Comparison of ENCODE assay signal across 10 mouse cellular contexts in the genomic region with DNA sequence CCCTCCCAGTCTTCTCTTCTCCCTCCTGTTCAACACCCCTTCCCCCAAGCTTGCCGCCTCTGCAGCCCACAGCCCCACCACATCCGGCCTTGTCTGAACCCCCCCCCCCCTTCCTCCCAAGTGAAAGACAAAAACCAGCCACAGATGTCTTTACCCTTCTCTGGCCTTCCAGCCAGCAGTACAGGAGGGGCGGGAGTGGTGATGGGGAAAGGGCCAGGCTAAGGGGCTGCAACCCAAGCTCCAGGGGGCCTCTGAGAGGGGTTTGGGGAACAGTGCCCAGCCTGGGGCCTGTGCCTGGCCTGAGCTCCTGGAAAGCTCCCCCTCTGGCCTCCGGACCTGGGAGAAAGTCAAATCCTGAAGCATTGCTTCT. TPM values are rescaled to one million over a fixed set of nuclear protein-coding genes. Genes with fewer than 3 reads are reported as not detected.
DNase-seq lines count a peak whose midpoint lies in the region; ATAC-seq and TF ChIP-seq lines count a peak whose summit lies in the region.
"Had no signal": no experiment of that assay in that cellular context is flagged by ENCODE, and none has a peak within 500 bp of the region (broad histone marks: within the 10 kb centered on the region; RNA-seq: fewer than 3 reads in every experiment).

No protein-coding gene starts in this region.

- peak overlapping the region; percentile 7; the same call in 1 of the 2 replicates for H3K4me3 ChIP-seq in hindbrain, embryonic 10.5 days
- H3K4me3 ChIP-seq in hindbrain, postnatal 0 days (ENCODE audit: low read length): no peak overlapping the region
- no peak overlapping the region for H3K4me3 ChIP-seq in hindbrain, embryonic 13.5 days
- no peak overlapping the region for H3K4me3 ChIP-seq in neural tube, embryonic 11.5 days (ENCODE audit: low read depth, low read length)

- no peak overlapping the region for H3K9ac ChIP-seq in hindbrain, postnatal 0 days (replicated peaks; ENCODE audit: low read length)
- no peak overlapping the region for H3K9ac ChIP-seq in hindbrain, embryonic 13.5 days
- H3K9ac ChIP-seq in neural tube, embryonic 11.5 days (ENCODE audit: low read length): 0 out of 2 replicates have a peak overlapping the region, but pooled peaks have one; percentile 16

- no peaks in the 10 kb centered on the region for H3K36me3 ChIP-seq in hindbrain, embryonic 10.5 days
- no peaks in the 10 kb centered on the region for H3K36me3 ChIP-seq in hindbrain, postnatal 0 days (ENCODE audit: insufficient read depth, low read length)
- H3K36me3 ChIP-seq in hindbrain, embryonic 13.5 days: no peaks in the 10 kb centered on the region
- H3K36me3 ChIP-seq in neural tube, embryonic 11.5 days (ENCODE audit: control insufficient read depth, insufficient read depth, low read length): no peaks in the 10 kb centered on the region

- intact Hi-C loops in left cerebral cortex, postnatal 4 days (cut with DNase I): loop anchor here (1.0 to 10.0 kb wide), 2 partner anchors 109 to 173 kb away; no protein-coding TSS in a partner anchor

- no peak; the same call in 1 of the 2 replicates for ATAC-seq in hindbrain, postnatal 0 days
- peak; percentile 31 for ATAC-seq in activated CD4-positive, CD25-positive, alpha-beta regulatory T cell, adult 4 months
- no peak for ATAC-seq in hindbrain, embryonic 13.5 days (ENCODE audit: low FRiP score)
- 0 out of 2 replicates have a peak, but pooled peaks have one; percentile 46 for ATAC-seq in neural tube, embryonic 11.5 days (ENCODE audit: insufficient read depth, low FRiP score, low TSS enrichment)

- no peak for TF ChIP-seq CTCF in hindbrain, postnatal 0 days (IDR thresholded peaks at IDR 0.05; ENCODE audit: low read depth)

- H3K4me1 ChIP-seq in hindbrain, embryonic 10.5 days (replicated peaks): peaks cover 57% of the 10 kb centered on the region
- peaks cover 7% of the 10 kb centered on the region; the same call in 1 of the 2 replicates for H3K4me1 ChIP-seq in hindbrain, postnatal 0 days (ENCODE audit: insufficient read depth, low read length)
- peaks cover 38% of the 10 kb centered on the region for H3K4me1 ChIP-seq in hindbrain, embryonic 13.5 days (replicated peaks)
- peaks cover 26% of the 10 kb centered on the region for H3K4me1 ChIP-seq in neural tube, embryonic 11.5 days (ENCODE audit: control insufficient read depth, insufficient read depth, low read length)

- H3K27ac ChIP-seq in hindbrain, embryonic 10.5 days: peak overlapping the region; percentile 89
- no peak overlapping the region for H3K27ac ChIP-seq in hindbrain, postnatal 0 days
- peak overlapping the region; percentile 64; the same call in 1 of the 2 replicates for H3K27ac ChIP-seq in hindbrain, embryonic 13.5 days
- peak overlapping the region; percentile 88 for H3K27ac ChIP-seq in neural tube, embryonic 11.5 days (ENCODE audit: low read depth, low read length)

- no peaks in the 10 kb centered on the region for H3K9me3 ChIP-seq in hindbrain, embryonic 10.5 days
- H3K9me3 ChIP-seq in hindbrain, postnatal 0 days (ENCODE audit: low read length): no peaks in the 10 kb centered on the region
- H3K9me3 ChIP-seq in hindbrain, embryonic 13.5 days: no peaks in the 10 kb centered on the region
- H3K9me3 ChIP-seq in neural tube, embryonic 11.5 days (ENCODE audit: control insufficient read depth, low read length): no peaks in the 10 kb centered on the region

- H3K4me2 ChIP-seq in hindbrain, postnatal 0 days (ENCODE audit: low read depth, low read length): no peak overlapping the region
- H3K4me2 ChIP-seq in hindbrain, embryonic 13.5 days: no peak overlapping the region
- peak overlapping the region; percentile 19 for H3K4me2 ChIP-seq in neural tube, embryonic 11.5 days (ENCODE audit: low read depth)

- DNase-seq in hindbrain, embryonic 10.5 days (ENCODE audit: low spot score): peak; percentile 60
- DNase-seq in hindbrain, postnatal 0 days (ENCODE audit: low spot score): no peak
- DNase-seq in neural tube, embryonic 11.5 days (ENCODE audit: low spot score): peak; percentile 48
- DNase-seq in left cerebral cortex, postnatal 4 days: no peak
- no peak for DNase-seq in ovary, postnatal 14 days (ENCODE audit: low spot score)
- DNase-seq in kidney, adult 18-20 months: no peak

- WGBS in hindbrain, embryonic 10.5 days: 23% methylated on average over 4 of the region's 4 CpGs
- WGBS in hindbrain, postnatal 0 days: 49% methylated on average over 4 of the region's 4 CpGs
- WGBS in hindbrain, embryonic 13.5 days: 32% methylated on average over 3 of the region's 4 CpGs
- 30% methylated on average over 4 of the region's 4 CpGs for WGBS in neural tube, embryonic 11.5 days

- H3K27me3 ChIP-seq in hindbrain, embryonic 10.5 days (ENCODE audit: insufficient read depth, poor library complexity, severe bottlenecking): peaks cover 19% of the 10 kb centered on the region
- no peaks in the 10 kb centered on the region for H3K27me3 ChIP-seq in hindbrain, postnatal 0 days (ENCODE audit: insufficient read depth, low read length)
- peaks cover 6% of the 10 kb centered on the region; the same call in 1 of the 2 replicates for H3K27me3 ChIP-seq in hindbrain, embryonic 13.5 days
- no peaks in the 10 kb centered on the region for H3K27me3 ChIP-seq in neural tube, embryonic 11.5 days (ENCODE audit: control insufficient read depth, insufficient read depth, low read length)

RNA-seq across cellular contexts. Expression of a gene that starts 7.0 kb away (rescaled TPM):
- 0.21 and 0.25 TPM in 2 replicates for polyA plus RNA-seq in hindbrain, embryonic 10.5 days (2016; fragmentation: Nextera tagmentation; extraction: Ambion mirVana)
- 0.40 TPM in 1 of 2 replicates, not detected in the other for total RNA-seq in hindbrain, postnatal 0 days (2014; rRNA removed)
- not detected in 2 replicates for polyA plus RNA-seq in hindbrain, postnatal 0 days (2015; fragmentation: Nextera tagmentation; extraction: Ambion mirVana)
- polyA plus RNA-seq in activated CD4-positive, CD25-positive, alpha-beta regulatory T cell, adult 4 months (2017; shearing (Covaris generic)): 100 to 1,000 TPM; 243 to 261 TPM
- polyA plus RNA-seq in hindbrain, embryonic 13.5 days (2015; fragmentation: Nextera tagmentation; extraction: Ambion mirVana): not detected in 2 replicates
- polyA plus RNA-seq in neural tube, embryonic 11.5 days (2014; fragmentation: Nextera tagmentation; extraction: Ambion mirVana): 0.39 and 0.41 TPM in 2 replicates
- total RNA-seq in left cerebral cortex, postnatal 4 days (2021): not detected

RNA-seq across cellular contexts. Expression of a gene that starts 58.8 kb away (rescaled TPM):
- 0.67 and 1.0 TPM in 2 replicates for polyA plus RNA-seq in hindbrain, embryonic 10.5 days (2016; fragmentation: Nextera tagmentation; extraction: Ambion mirVana)
- total RNA-seq in hindbrain, postnatal 0 days (2014; rRNA removed): 1.3 TPM in 1 of 2 replicates, not detected in the other
- polyA plus RNA-seq in hindbrain, postnatal 0 days (2015; fragmentation: Nextera tagmentation; extraction: Ambion mirVana): 0.08 TPM in 1 of 2 replicates, not detected in the other
- not detected for polyA plus RNA-seq in activated CD4-positive, CD25-positive, alpha-beta regulatory T cell, adult 4 months (2017; shearing (Covaris generic))
- polyA plus RNA-seq in hindbrain, embryonic 13.5 days (2015; fragmentation: Nextera tagmentation; extraction: Ambion mirVana): 0.17 and 0.19 TPM in 2 replicates
- polyA plus RNA-seq in neural tube, embryonic 11.5 days (2014; fragmentation: Nextera tagmentation; extraction: Ambion mirVana): 0.46 and 0.62 TPM in 2 replicates
- not detected for total RNA-seq in left cerebral cortex, postnatal 4 days (2021)
- total RNA-seq: hematopoietic stem cell, adult 5-6 weeks; MEL had no signal

Comparison
In these comparisons a context has a peak if more than half of its experiments do, and no peak if none do; other contexts are left out.
1. DNase-seq: peak in hindbrain, embryonic 10.5 days (single experiment) and neural tube, embryonic 11.5 days (single experiment); none in hindbrain, postnatal 0 days (single experiment), left cerebral cortex, postnatal 4 days (single experiment), ovary, postnatal 14 days (single experiment) and kidney, adult 18-20 months (single experiment).
2. ATAC-seq: peak in activated CD4-positive, CD25-positive, alpha-beta regulatory T cell, adult 4 months (single experiment) and neural tube, embryonic 11.5 days (single experiment); none in hindbrain, postnatal 0 days (single experiment) and hindbrain, embryonic 13.5 days (single experiment).
3. RNA of a gene that starts 7.0 kb away (polyA plus RNA-seq): 243 to 261 TPM in activated CD4-positive, CD25-positive, alpha-beta regulatory T cell, adult 4 months; 0.39 to 0.41 TPM in neural tube, embryonic 11.5 days, 0.21 to 0.25 TPM in hindbrain, embryonic 10.5 days, not detected in hindbrain, postnatal 0 days and not detected in hindbrain, embryonic 13.5 days; every median in the first group is over 100 times any median in the second.